Mouse (Mus musculus) bone marrow macrophage, adult 2 months (primary cell): Measurements from ENCODE around the gene Pitpnm3.

Source experiments
- CTCF ChIP-seq: IDR thresholded peaks from 2 replicates; pipeline ENCODE4 v1.5.1; 2012; ENCODE audit warnings: low read depth, mild to moderate bottlenecking, low read length, moderate library complexity
- POLR2A ChIP-seq: IDR thresholded peaks from 2 replicates; pipeline ENCODE4 v1.6.1; 2012; ENCODE audit warnings: mild to moderate bottlenecking, low read depth, low read length, borderline replicate concordance

- no peak for TF ChIP-seq CTCF
- TF ChIP-seq POLR2A, result no peak
Observed at GRCm38 (mm10) chr11:72092390-72092789, 43.2 kb downstream of the Pitpnm3 start.
